Mouse (Mus musculus) gastrocnemius, adult 2 months (tissue): Measurements from ENCODE around the gene Tex264. TPM values are rescaled to one million over a fixed set of nuclear protein-coding genes. Genes with fewer than 3 reads are reported as not detected.

Source experiments
- DNase-seq: peaks from one replicate; pipeline ENCODE4 v3.0.0; 2022
- H3K27ac ChIP-seq: fragments of 200-600 bp; 2 replicates; pipeline ENCODE4 v1.8.1; 2022; ENCODE audit warnings: mild to moderate bottlenecking
- H3K4me3 ChIP-seq: fragments of 200-600 bp; 2 replicates; pipeline ENCODE4 v1.8.1; 2022; ENCODE audit warnings: mild to moderate bottlenecking, moderate library complexity
- CTCF ChIP-seq: fragments of 200-600 bp; IDR thresholded peaks from 2 replicates; pipeline ENCODE4 v1.8.1; 2022; ENCODE audit warnings: antibody characterized with exemption, mild to moderate bottlenecking, moderate library complexity
- intact Hi-C: fragments of 180-260 bp; cut with DNase I; formaldehyde crosslinking; loops from one replicate; pipeline ENCODE4 v1.15.1; 2025
- total RNA-seq, 2 experiments: library from RNA; stranded (reverse); gene quantifications; 2 replicates each; pipeline ENCODE4 v1.2.3; 2021

Tex264 gene
- total RNA-seq, 2 experiments from 2014 or later, result 31.7 to 32.6 TPM

DNA sequence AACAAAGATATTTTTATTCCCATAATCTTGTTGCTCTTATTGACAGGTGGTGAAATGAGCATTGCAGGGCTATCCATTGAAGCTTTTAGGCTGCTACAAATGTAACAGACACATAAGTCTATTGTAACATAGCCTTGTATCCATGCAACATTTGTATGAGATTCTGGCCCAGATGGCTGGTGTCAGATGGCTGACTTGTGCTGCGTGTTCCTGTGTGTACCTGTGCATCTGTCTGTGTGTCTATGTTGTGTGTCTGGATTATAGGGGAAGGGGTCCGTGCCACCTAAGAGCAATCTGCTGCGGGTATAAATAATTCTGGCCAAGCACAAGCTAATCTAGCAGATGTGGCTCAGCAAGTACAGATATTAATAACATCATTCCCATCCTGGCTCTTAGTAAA, 68.2 kb downstream of the Tex264 start:
- TF ChIP-seq CTCF, result no peak
- intact Hi-C loops, result no loop called here
- H3K4me3 ChIP-seq, result no peak overlapping the region
- DNase-seq, result no peak
- H3K27ac ChIP-seq, result no peak overlapping the region

DNA sequence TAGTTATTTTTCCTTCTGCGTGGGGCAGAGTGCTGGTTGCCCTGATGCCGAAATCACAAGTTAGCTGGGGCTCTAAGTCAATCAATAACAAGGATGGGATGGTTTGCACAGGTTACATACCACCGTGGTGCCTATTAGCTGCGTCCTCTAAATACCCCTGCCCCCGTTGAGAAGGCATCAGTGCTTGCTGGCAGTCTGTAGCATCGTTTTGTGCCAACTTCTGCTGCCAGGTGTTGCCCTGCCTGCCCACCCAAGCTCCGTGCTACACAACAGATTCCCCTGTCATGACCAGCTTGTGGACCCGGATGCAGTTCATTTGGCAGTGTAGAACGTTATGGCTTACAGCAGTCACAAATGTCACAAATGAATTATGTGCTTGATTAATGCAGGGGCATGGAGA, 69.4 kb downstream of the Tex264 start:
- no peak for DNase-seq
- intact Hi-C loops, result no loop called here
- Histone ChIP-seq H3K4me3 (no peak overlapping the region), H3K27ac (no peak overlapping the region)
- no peak for TF ChIP-seq CTCF

- no peak for DNase-seq
- no peak overlapping the region for H3K4me3 ChIP-seq
- H3K27ac ChIP-seq, result no peak overlapping the region
- intact Hi-C loops, result no loop called here
- TF ChIP-seq CTCF, result no peak
Measured at GRCm38 (mm10) chr9:106614616-106615015, 71.1 kb downstream of the Tex264 start.

DNA sequence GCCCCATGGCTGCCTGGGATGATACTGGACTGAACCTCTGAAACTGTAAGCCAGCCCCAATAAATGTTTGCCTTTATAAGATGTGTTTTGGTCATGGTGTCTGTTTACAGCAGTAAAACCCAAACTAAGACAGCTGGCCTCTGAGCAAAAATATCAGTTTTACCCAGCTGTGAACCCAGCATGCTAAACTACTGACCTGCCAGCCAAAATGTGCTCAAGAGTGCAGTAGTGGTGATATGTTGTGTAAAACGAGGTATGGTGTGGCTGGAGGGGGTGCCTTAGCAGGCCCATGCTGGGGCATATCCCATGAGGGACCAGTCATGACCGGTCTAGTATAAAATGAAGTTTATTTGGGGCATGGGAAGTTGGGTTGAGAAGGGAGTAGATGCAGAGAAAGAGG, 71.8 kb downstream of the Tex264 start:
- DNase-seq, result no peak
- intact Hi-C loops, result no loop called here
- no peak for TF ChIP-seq CTCF
- Histone ChIP-seq H3K27ac (no peak overlapping the region), H3K4me3 (no peak overlapping the region)

DNA sequence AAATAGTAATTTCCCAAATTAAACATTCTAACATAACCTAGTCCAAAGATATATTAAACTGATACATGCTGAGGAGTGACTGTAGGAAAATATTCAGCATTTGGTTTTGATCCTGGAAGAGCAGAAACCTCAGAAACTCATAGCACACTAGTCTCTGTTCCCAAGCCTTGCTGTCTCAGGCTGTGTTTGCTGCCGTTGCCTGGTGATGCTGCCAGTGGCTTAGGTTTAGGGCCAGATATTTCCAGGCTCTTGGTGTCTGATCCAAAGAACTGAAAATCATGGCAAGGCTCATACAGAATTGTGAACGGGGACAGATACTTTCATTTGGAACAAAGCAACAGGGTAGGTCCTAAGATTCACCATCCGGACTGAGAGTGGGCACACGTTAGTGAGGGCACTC, 75.0 kb downstream of the Tex264 start:
- no peak for DNase-seq
- H3K4me3 ChIP-seq, result no peak overlapping the region
- no peak for TF ChIP-seq CTCF
- intact Hi-C loops, result no loop called here
- H3K27ac ChIP-seq, result no peak overlapping the region

Other genes with a start within 250 kb of the Tex264 start
- gene Acy1, start 247.6 kb downstream of the Tex264 start, total RNA-seq, result 10 to 100 TPM in 1 of 2 experiments, 1 to 10 TPM in 1; 8.2 to 14.9 TPM
- gene Abhd14b, start 238.5 kb downstream of the Tex264 start, total RNA-seq, result 1 to 10 TPM; 4.8 to 6.1 TPM
- gene Abhd14a, start 238.2 kb downstream of the Tex264 start, total RNA-seq, result 10 to 100 TPM; 15.9 to 19.8 TPM
- 10 to 100 TPM; 63.8 to 69.0 TPM for gene Pcbp4, start 232.6 kb downstream of the Tex264 start, total RNA-seq
- gene Gpr62, start 220.0 kb downstream of the Tex264 start, total RNA-seq, result under 1 TPM in 1 of 2 experiments, not detected in 1; 0.15 TPM
- gene Rrp9, start 210.0 kb downstream of the Tex264 start, total RNA-seq, result 10 to 100 TPM; 23.9 to 24.7 TPM
- gene Parp3, start 209.0 kb downstream of the Tex264 start, total RNA-seq, result 10 to 100 TPM; 60.4 to 75.3 TPM
- gene Iqcf1, start 186.0 kb downstream of the Tex264 start, total RNA-seq, result not detected
- not detected for gene Iqcf5, start 171.4 kb downstream of the Tex264 start, total RNA-seq
- gene Iqcf3, start 124.3 kb downstream of the Tex264 start, total RNA-seq, result not detected
- gene Iqcf4, start 114.9 kb downstream of the Tex264 start, total RNA-seq, result not detected
- not detected for gene Iqcf6, start 59.3 kb downstream of the Tex264 start, total RNA-seq
- gene Grm2, start 29.8 kb downstream of the Tex264 start, total RNA-seq, result not detected
- gene Rad54l2, start 103.3 kb upstream of the Tex264 start, total RNA-seq, result 1 to 10 TPM; 6.4 to 6.9 TPM
- 10 to 100 TPM; 18.4 to 19.5 TPM for gene Dcaf1, start 135.9 kb upstream of the Tex264 start, total RNA-seq
- gene Rbm15b, start 201.5 kb upstream of the Tex264 start, total RNA-seq, result 1 to 10 TPM; 5.9 to 7.5 TPM
- gene Manf, start 206.1 kb upstream of the Tex264 start, total RNA-seq, result 10 to 100 TPM; 42.1 to 58.2 TPM